Mouse (Mus musculus) testis, adult 2 months (tissue): ENCODE results near the gene Bloc1s1. TPM values are rescaled to one million over a fixed set of nuclear protein-coding genes. Genes with fewer than 3 reads are reported as not detected.

Experiments used
- H3K27ac ChIP-seq: fragments of 200-500 bp; 2 replicates; pipeline ENCODE4 v1.5.1; 2012; ENCODE audit warnings: low read depth, low read length; ENCODE audit not compliant: control insufficient read depth, insufficient read depth
- H3K27me3 ChIP-seq: fragments of 200-500 bp; 2 replicates; pipeline ENCODE4 v1.6.1; 2012; ENCODE audit warnings: mild to moderate bottlenecking, low read length, moderate library complexity; ENCODE audit not compliant: control insufficient read depth, insufficient read depth
- H3K36me3 ChIP-seq: fragments of 200-500 bp; 2 replicates; pipeline ENCODE4 v1.6.1; 2012; ENCODE audit warnings: mild to moderate bottlenecking, low read length; ENCODE audit not compliant: control insufficient read depth, insufficient read depth
- H3K4me1 ChIP-seq: fragments of 200-500 bp; 2 replicates; pipeline ENCODE4 v1.6.1; 2012; ENCODE audit warnings: low read length; ENCODE audit not compliant: control insufficient read depth, insufficient read depth
- H3K4me3 ChIP-seq: fragments of 200-500 bp; 2 replicates; pipeline ENCODE4 v1.5.1; 2012; ENCODE audit warnings: low read depth, mild to moderate bottlenecking, low read length, moderate library complexity, mixed read lengths; ENCODE audit not compliant: control insufficient read depth
- CTCF ChIP-seq: fragments of 200-500 bp; IDR thresholded peaks from 2 replicates; pipeline ENCODE4 v1.5.1; 2012; ENCODE audit warnings: low read depth, mild to moderate bottlenecking, inconsistent platforms, low read length, moderate library complexity; ENCODE audit not compliant: control insufficient read depth, insufficient read depth, insufficient replicate concordance
- POLR2A ChIP-seq: fragments of 200-500 bp; IDR thresholded peaks from 2 replicates; pipeline ENCODE4 v1.6.1; 2012; ENCODE audit warnings: low read depth, mild to moderate bottlenecking, inconsistent platforms, low read length, moderate library complexity; ENCODE audit not compliant: control insufficient read depth
- polyA plus RNA-seq: library from polyadenylated mRNA; depleted of rRNA; stranded (reverse); fragments of >200 nt; gene quantifications from 2 replicates; pipeline ENCODE4 v1.2.3, GENCODE M21; 2012

The Bloc1s1 gene
- polyA plus RNA-seq, 1 experiment = 97.9 TPM

GRCm38 (mm10) chr10:128901409-128901808, 22.4 kb downstream of the Bloc1s1 start:
- Histone ChIP-seq H3K4me3 (no peak overlapping the region), H3K36me3 (no peaks in the 10 kb centered on the region), H3K4me1 (peaks cover 6% of the 10 kb centered on the region), H3K27me3 (no peaks in the 10 kb centered on the region), H3K27ac (no peak overlapping the region)
- TF ChIP-seq CTCF = no peak

- Histone ChIP-seq H3K4me3 (no peak within 1 kb of the TSS), H3K36me3 (no peaks in the 10 kb centered on the region), H3K27me3 (no peaks in the 10 kb centered on the region), H3K4me1 (peaks cover 13% of the 10 kb centered on the region), H3K27ac (no peak within 1 kb of the TSS)
- TF ChIP-seq POLR2A (no peak), CTCF (no peak)
Observed at GRCm38 (mm10) chr10:128900698-128901097, 23.1 kb downstream of the Bloc1s1 start, which contains the start of gene Cd63. Gene Cd63, plus strand, starts transcription at chr10:128900989.

- Histone ChIP-seq H3K4me3 (no peak overlapping the region), H3K27me3 (no peaks in the 10 kb centered on the region), H3K27ac (no peak overlapping the region), H3K4me1 (peaks cover 18% of the 10 kb centered on the region), H3K36me3 (no peaks in the 10 kb centered on the region)
- TF ChIP-seq POLR2A (no peak), CTCF (no peak)
Observed at GRCm38 (mm10) chr10:128899759-128900490, 23.9 kb downstream of the Bloc1s1 start.

- no peak for TF ChIP-seq POLR2A
- TF ChIP-seq CTCF = no peak
- Histone ChIP-seq H3K27ac (no peak overlapping the region), H3K36me3 (no peaks in the 10 kb centered on the region), H3K4me3 (peak overlapping the region; percentile 18), H3K27me3 (no peaks in the 10 kb centered on the region), H3K4me1 (peaks cover 23% of the 10 kb centered on the region)
Observed at GRCm38 (mm10) chr10:128897501-128897900, 26.3 kb downstream of the Bloc1s1 start.

GRCm38 (mm10) chr10:128896807-128897206, 27.0 kb downstream of the Bloc1s1 start:
- Histone ChIP-seq H3K27ac (no peak overlapping the region; the same call in none of the 2 replicates), H3K27me3 (no peaks in the 10 kb centered on the region), H3K4me1 (peaks cover 28% of the 10 kb centered on the region), H3K36me3 (no peaks in the 10 kb centered on the region), H3K4me3 (peak overlapping the region; percentile 90)
- no peak for TF ChIP-seq POLR2A
- TF ChIP-seq CTCF = no peak

- Histone ChIP-seq H3K36me3 (no peaks in the 10 kb centered on the region), H3K4me1 (peaks cover 29% of the 10 kb centered on the region), H3K27ac (peak overlapping the region; percentile 85), H3K4me3 (peak overlapping the region; percentile 90), H3K27me3 (no peaks in the 10 kb centered on the region)
- TF ChIP-seq POLR2A (peak; percentile 51; the same call in 1 of the 2 replicates), CTCF (no peak)
Observed at GRCm38 (mm10) chr10:128895952-128896693, 27.7 kb downstream of the Bloc1s1 start.

- no peaks in the 10 kb centered on the region for H3K27me3 ChIP-seq
- peak overlapping the region; percentile 90 for H3K4me3 ChIP-seq
- peaks cover 30% of the 10 kb centered on the region for H3K4me1 ChIP-seq
- no peaks in the 10 kb centered on the region for H3K36me3 ChIP-seq
- TF ChIP-seq POLR2A (no peak), CTCF (peak; percentile 23; the same call in 1 of the 2 replicates)
- H3K27ac ChIP-seq = peak overlapping the region; percentile 85; the same call in 1 of the 2 replicates
Observed at GRCm38 (mm10) chr10:128895437-128895836, 28.4 kb downstream of the Bloc1s1 start.
